Mouse (Mus musculus): Measurements from ENCODE around the gene Dnaja2. TPM values are rescaled to one million over a fixed set of nuclear protein-coding genes. Genes with fewer than 3 reads are reported as not detected.

Gene Dnaja2
- polyA plus RNA-seq, 1 experiment from 2014 or later, result 156 TPM

DNA sequence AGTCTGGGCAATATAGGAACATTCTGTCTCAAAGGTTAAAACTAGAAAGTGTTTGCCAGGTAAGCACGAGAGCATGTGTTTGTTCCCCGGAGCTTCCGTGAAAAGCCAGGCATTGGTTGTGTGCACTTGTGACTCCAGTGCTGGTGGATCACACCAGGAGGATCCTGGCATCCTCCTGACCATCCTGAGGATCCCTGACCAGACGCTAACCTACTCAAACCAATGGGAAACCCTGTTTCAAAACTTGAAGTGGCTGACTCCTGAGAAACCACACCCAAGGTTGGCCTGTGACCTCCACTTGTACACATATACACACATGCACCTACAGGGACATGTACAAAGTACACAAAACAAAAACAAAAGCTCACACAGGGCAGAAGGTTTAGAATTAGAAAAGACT lies 58.4 kb downstream of the Dnaja2 start:
- 81% methylated on average over 4 of the region's 4 CpGs for WGBS

DNA sequence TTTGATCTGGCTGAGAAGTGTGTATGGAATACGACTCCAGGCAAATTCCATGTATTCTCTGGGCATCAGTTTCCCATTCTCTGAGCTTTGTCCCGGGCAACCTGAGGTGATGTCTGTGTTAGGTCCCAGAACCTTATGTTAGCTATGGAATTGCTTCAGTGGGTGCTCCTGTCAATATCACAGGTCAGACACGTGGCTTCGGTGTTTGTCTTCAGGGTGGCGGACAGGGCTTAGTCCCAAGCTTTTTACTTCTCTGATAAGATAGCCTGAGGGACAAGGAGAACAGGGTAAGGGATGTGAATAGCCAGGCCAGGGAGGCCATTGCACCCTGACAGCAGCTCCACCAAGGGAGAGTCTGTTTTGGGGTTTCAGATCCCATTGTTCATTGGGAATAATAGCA lies 59.0 kb downstream of the Dnaja2 start:
- ATAC-seq (ENCODE audit: insufficient read depth, low FRiP score, low read depth), result 0 out of 2 replicates have a peak, but pooled peaks have one; percentile 10
- Histone ChIP-seq H3K4me1 (0 out of 2 replicates have a peak, but pooled peaks cover 9% of the 10 kb centered on the region), H3K4me3 (replicated peaks) (no peak overlapping the region), H3K36me3 (no peaks in the 10 kb centered on the region), H3K9ac (no peak overlapping the region), H3K27me3 (replicated peaks) (no peaks in the 10 kb centered on the region), H3K4me2 (no peak overlapping the region), H3K9me3 (no peaks in the 10 kb centered on the region), H3K27ac (no peak overlapping the region)
- WGBS, result 63% methylated on average over 5 of the region's 5 CpGs

More for the DNA sequence above, 58.4 kb downstream of the Dnaja2 start:
- H3K9me3 ChIP-seq, result no peaks in the 10 kb centered on the region
- no peak overlapping the region for H3K4me3 ChIP-seq (replicated peaks)
- 0 out of 2 replicates have a peak, but pooled peaks cover 9% of the 10 kb centered on the region for H3K4me1 ChIP-seq
- H3K27me3 ChIP-seq (replicated peaks), result no peaks in the 10 kb centered on the region
- H3K9ac ChIP-seq, result no peak overlapping the region
- no peaks in the 10 kb centered on the region for H3K36me3 ChIP-seq
- no peak overlapping the region for H3K4me2 ChIP-seq
- peak overlapping the region; percentile 41; the same call in 1 of the 2 replicates for H3K27ac ChIP-seq
- ATAC-seq (ENCODE audit: insufficient read depth, low FRiP score, low read depth), result no peak

DNA sequence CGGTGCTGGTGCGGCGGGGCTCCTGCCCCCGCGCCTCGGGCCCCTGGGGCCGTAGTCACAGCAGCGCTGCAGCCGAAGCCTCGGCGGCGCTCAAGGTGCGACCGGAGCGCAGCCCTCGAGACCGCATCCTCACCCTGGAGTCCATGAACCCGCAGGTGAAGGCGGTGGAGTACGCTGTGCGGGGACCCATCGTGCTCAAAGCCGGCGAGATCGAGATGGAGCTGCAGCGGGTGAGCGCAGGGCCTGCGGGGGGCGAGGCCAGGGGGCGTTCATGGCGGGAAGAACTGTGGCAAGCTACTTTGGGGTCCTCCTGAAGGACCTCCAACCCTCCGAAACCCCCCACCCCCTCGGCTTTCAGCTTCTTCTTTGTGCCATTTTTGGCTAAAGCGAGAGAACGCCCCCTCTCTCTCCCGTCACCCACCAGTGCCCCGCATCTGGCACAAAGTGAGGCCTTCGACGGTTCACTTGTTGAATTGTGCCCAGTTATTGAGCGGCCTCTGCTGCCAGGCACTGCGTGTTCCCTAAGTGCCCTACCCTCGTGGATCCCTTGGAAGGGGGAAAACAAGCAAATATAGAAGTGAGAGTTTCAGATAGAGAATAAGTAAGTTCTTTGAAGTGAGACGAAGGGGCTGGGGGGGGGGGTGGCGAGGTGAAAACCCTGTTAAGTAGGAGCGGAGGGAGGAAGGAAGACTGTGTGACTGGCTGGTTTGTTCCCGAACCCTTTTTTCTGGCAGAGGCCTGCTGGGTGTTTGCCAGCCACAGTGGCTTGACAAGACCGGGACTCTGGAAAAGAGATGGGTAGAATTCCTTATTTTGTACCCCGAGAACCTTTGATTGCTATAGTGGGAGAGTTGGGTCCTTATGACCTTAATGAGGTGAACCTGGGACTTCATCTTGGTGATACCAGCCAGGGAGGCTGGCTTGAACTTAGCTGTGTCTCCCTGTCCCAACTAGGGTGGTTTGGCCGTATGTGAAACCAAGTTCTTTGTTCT lies 61.9 kb downstream of the Dnaja2 start:
- no peak overlapping the region for H3K27ac ChIP-seq

DNA sequence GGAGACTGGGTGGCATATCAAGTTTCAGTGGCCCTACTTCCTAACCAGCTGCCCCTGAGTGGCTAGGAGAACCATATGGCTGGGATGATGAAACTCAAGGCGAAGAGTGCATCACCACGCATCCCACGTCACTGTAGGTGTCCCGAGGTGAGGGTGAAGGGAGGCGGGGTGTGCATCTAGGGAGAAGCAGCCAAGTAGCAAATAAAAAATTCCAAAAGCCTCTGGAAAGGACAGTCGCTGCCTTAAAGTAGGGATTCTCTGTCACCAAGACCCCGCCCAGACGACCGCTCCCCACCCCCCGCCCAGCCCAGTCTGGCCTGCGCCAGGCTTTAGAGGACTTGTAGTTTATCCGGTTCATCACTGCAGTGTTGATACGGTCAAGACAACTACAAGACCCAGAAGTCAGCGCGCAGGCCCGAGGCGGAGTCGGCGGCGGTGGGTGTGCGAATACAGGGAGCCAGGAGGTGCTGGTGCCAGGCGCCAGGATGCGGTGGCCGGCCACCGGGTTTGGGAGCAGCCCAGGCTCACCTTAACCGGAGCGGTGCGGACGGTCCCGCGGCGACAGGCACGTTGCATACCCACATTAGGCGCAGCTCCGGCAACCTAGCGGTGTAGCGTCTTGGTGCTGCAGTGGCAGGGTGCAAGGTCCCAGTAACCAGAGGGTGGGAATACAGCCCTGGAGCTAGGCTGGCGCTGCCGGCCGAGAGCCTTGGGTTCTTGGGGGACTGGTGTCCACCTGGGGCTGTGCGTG lies 62.8 kb downstream of the Dnaja2 start, which contains the start of gene Gpt2:
Gpt2 (plus strand) TSS at position 452 of the 751 bp plus-strand sequence.
- under 1% methylated on average over 41 of the region's 41 CpGs for WGBS
- peak within 1 kb of the TSS; percentile 68; the same call in 1 of the 2 replicates for H3K27ac ChIP-seq
- peak within 1 kb of the TSS; percentile 99 for H3K4me2 ChIP-seq
- 0 out of 2 replicates have a peak, but pooled peaks cover 3% of the 10 kb centered on the region for H3K4me1 ChIP-seq
- peak within 1 kb of the TSS; percentile 68 for H3K9ac ChIP-seq
- H3K4me3 ChIP-seq (replicated peaks), result peak within 1 kb of the TSS; percentile 91
- H3K9me3 ChIP-seq, result no peaks in the 10 kb centered on the region
- H3K27me3 ChIP-seq (replicated peaks), result no peaks in the 10 kb centered on the region
- no peaks in the 10 kb centered on the region for H3K36me3 ChIP-seq
- ATAC-seq (ENCODE audit: insufficient read depth, low FRiP score, low read depth), result peak; percentile 97

More for the DNA sequence above, 61.9 kb downstream of the Dnaja2 start:
- peak; percentile 7; the same call in 1 of the 2 replicates for ATAC-seq (ENCODE audit: insufficient read depth, low FRiP score, low read depth)
- peak overlapping the region; percentile 68 for H3K9ac ChIP-seq
- no peaks in the 10 kb centered on the region for H3K27me3 ChIP-seq (replicated peaks)
- H3K9me3 ChIP-seq, result no peaks in the 10 kb centered on the region
- peak overlapping the region; percentile 91 for H3K4me3 ChIP-seq (replicated peaks)
- 0 out of 2 replicates have a peak, but pooled peaks cover 3% of the 10 kb centered on the region for H3K4me1 ChIP-seq
- peak overlapping the region; percentile 99 for H3K4me2 ChIP-seq
- H3K36me3 ChIP-seq, result no peaks in the 10 kb centered on the region
- WGBS, result 7% methylated on average over 49 of the region's 49 CpGs

DNA sequence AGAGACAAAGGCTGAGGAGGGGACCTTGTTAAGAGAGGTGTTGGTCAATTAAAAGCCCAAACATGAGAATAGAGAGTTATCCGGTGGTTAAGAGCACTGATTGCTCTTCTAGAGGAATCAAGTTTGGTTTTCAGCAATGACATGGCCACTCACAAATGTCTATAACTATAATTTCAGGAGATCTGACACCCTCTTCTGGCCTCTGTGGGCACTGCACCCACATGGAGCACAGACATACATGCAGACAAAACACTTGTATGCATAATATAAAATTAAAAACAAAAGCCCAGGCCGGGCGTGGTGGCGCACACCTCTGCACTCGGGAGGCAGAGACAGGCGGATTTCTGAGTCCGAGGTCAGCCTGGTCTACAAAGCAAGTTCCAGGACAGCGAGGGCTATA lies 65.6 kb downstream of the Dnaja2 start:
- no peak for ATAC-seq (ENCODE audit: insufficient read depth, low FRiP score, low read depth)
- Histone ChIP-seq H3K36me3 (no peaks in the 10 kb centered on the region), H3K27me3 (replicated peaks) (no peaks in the 10 kb centered on the region), H3K9me3 (no peaks in the 10 kb centered on the region), H3K4me3 (replicated peaks) (no peak overlapping the region), H3K9ac (no peak overlapping the region), H3K4me1 (no peaks in the 10 kb centered on the region), H3K4me2 (no peak overlapping the region), H3K27ac (no peak overlapping the region)
- WGBS, result 94% methylated on average over 8 of the region's 8 CpGs

DNA sequence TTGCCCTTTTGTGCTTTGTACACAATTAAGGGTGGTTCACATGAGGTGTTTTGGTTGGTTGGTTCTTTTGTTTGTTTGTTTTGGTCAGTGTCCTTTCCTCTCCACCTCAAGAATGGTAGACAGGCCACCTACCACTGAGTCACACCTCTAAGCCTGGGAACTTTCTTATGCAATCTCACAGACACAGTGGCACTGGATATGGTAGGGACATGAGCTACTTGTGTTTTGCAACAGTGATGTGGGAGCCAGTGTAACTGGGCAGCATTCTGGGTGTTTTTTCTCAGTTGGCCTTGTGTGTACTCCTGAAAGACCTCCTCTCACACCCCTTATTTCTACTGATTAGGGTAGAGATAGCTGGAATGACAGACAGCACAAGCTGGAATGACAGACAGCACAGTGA lies 66.5 kb downstream of the Dnaja2 start:
- Histone ChIP-seq H3K27me3 (replicated peaks) (no peaks in the 10 kb centered on the region), H3K4me3 (replicated peaks) (no peak overlapping the region), H3K4me2 (no peak overlapping the region), H3K27ac (no peak overlapping the region), H3K36me3 (no peaks in the 10 kb centered on the region), H3K4me1 (no peaks in the 10 kb centered on the region), H3K9me3 (no peaks in the 10 kb centered on the region), H3K9ac (no peak overlapping the region)
- ATAC-seq (ENCODE audit: insufficient read depth, low FRiP score, low read depth), result no peak

DNA sequence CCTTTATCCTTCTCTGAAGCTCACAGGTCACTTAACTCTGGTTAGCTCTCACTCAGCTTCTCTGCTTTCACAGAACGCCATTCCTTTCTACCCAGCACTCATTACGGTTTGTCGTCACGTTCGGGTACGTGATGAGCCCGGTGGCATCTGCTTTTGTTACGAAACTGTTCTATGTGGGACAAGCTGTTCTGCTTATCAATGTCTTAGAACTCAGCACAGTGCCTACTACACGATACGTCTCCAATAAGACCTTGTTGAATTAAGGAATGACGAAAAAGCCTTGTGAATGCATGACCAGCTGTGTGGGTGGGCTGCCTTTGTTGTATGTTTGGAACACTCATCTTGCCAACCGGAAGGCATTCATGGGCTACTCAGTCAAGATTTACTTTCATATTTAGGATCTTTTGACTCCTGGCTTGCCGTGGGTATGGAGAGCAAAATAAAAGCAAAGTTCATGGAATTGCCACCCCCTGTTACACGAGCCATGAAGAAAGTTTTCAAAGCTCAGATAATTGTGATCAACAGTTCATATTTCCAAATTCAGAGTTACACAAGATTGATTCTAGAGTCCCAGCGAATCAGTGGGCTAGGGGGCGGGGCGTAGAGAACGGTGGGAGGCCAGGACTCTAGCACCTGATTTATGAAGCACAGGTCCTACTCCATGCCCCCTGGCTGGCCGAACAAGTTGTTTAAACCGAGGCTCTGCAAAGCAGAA lies 67.1 kb downstream of the Dnaja2 start:
- no peak overlapping the region for H3K27ac ChIP-seq
- no peaks in the 10 kb centered on the region for H3K27me3 ChIP-seq (replicated peaks)
- H3K4me3 ChIP-seq (replicated peaks), result no peak overlapping the region
- no peaks in the 10 kb centered on the region for H3K9me3 ChIP-seq
- H3K4me1 ChIP-seq, result no peaks in the 10 kb centered on the region
- no peak for ATAC-seq (ENCODE audit: insufficient read depth, low FRiP score, low read depth)
- WGBS, result 67% methylated on average over 20 of the region's 20 CpGs
- H3K4me2 ChIP-seq, result no peak overlapping the region
- no peak overlapping the region for H3K9ac ChIP-seq
- H3K36me3 ChIP-seq, result no peaks in the 10 kb centered on the region

Other genes starting within 250 kb of the Dnaja2 start
- 5.6 and 7.2 TPM in 2 replicates for gene Mylk3, start 169.0 kb downstream of the Dnaja2 start, polyA plus RNA-seq (2015; fragmentation: Nextera tagmentation; extraction: Ambion mirVana)
- 37.7 and 38.3 TPM in 2 replicates for gene 4921524J17Rik, start 122.5 kb downstream of the Dnaja2 start, polyA plus RNA-seq (2015; fragmentation: Nextera tagmentation; extraction: Ambion mirVana)
- gene Gpt2, start 62.8 kb downstream of the Dnaja2 start, polyA plus RNA-seq (2015; fragmentation: Nextera tagmentation; extraction: Ambion mirVana), result 25.8 and 25.9 TPM in 2 replicates
- gene Neto2, start 145.6 kb upstream of the Dnaja2 start, polyA plus RNA-seq (2015; fragmentation: Nextera tagmentation; extraction: Ambion mirVana), result 6.0 and 6.7 TPM in 2 replicates